Mouse (Mus musculus): ENCODE data around the gene Tcf23. TPM values are rescaled to one million over a fixed set of nuclear protein-coding genes. Genes with fewer than 3 reads are reported as not detected.

Tcf23 gene
- total and polyA plus RNA-seq, 2 experiments from 2014 or later, result 0.06 TPM; not detected in 1

DNA sequence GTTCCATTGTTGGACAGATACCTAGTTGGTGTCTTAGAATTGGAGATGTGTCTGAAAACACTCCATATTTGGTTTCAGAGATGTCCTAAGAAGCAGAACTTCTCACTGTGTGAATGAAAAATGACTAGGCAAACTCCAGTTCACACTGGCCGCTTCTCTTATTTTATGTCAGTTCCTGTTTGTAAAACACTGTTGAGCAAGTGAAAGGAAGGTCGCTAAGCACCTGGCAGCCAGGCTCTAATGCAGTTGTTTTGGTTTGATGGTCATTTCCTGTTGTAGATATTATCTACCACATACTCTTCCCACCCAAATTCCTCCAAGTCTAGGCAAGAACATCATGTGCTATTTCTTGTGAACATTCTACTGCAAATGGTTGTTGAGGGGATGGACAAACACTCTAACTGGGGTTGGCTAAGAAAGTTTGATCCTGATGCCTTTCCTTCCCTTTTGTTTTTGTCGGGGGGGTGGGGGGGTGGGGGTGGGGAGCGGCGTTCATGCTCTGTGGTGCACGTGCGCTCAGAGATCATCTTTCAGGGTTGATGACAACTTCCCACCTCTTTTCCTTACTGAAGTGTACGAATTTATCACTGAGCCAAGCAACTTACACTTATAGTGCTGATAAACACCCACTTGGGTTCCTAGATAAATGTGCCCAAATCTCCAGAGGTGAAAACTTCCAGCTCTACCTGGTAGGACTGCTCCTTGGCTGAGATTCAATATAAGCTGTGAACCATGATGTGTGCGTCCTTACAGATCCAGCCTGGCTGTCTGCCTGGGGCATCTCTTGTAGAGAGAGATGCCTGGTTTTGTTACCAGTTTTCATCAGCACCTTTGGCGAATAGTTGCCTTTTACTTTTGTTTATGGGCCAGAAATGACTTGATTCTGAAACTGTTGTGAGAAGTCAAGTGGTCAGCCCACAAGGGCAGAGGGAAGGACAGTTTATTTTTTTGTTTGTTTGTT lies 6.6 kb upstream of the Tcf23 start:
- H3K27me3 ChIP-seq (ENCODE audit: insufficient read depth, low read length), result no peaks in the 10 kb centered on the region
- DNase-seq (ENCODE audit: low spot score) (no peak), ATAC-seq (no peak)
- H3K4me1 ChIP-seq (ENCODE audit: insufficient read depth, low read length), result peaks cover 8% of the 10 kb centered on the region; the same call in 1 of the 2 replicates
- no peak overlapping the region for H3K4me2 ChIP-seq (ENCODE audit: low read depth, low read length)
- WGBS, result 80% methylated on average over 10 of the region's 10 CpGs
- TF ChIP-seq CTCF (IDR thresholded peaks at IDR 0.05; ENCODE audit: low read depth), result no peak
- H3K9me3 ChIP-seq (ENCODE audit: low read length), result no peaks in the 10 kb centered on the region
- no peak overlapping the region for H3K27ac ChIP-seq
- no peak overlapping the region for H3K4me3 ChIP-seq (ENCODE audit: low read length)
- H3K36me3 ChIP-seq (ENCODE audit: insufficient read depth, low read length), result peaks cover 11% of the 10 kb centered on the region
- H3K9ac ChIP-seq (replicated peaks; ENCODE audit: low read length), result no peak overlapping the region

DNA sequence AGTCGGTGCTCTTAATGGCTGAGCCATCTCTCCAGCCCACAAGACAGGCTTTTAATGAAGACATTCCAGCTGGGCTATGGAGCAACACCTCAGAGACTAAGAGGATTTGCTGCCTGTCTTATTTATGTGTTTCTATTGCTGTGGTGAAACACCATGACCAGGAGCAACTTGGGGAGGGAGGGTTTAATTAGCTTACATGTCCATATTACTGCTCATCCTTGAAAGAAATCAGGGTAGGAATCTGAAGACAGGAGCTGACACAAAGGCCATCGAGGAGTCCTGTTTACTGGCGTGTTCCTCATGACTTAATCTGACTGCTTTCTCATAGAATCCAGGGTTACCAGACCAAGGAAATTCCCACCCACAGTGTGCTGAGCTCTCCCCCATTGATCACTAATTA lies 4.5 kb upstream of the Tcf23 start:
- Histone ChIP-seq H3K27ac (no peak overlapping the region), H3K9me3 (ENCODE audit: low read length) (no peaks in the 10 kb centered on the region), H3K4me3 (ENCODE audit: low read length) (no peak overlapping the region), H3K27me3 (ENCODE audit: insufficient read depth, low read length) (no peaks in the 10 kb centered on the region), H3K4me2 (ENCODE audit: low read depth, low read length) (no peak overlapping the region), H3K9ac (replicated peaks; ENCODE audit: low read length) (no peak overlapping the region), H3K36me3 (ENCODE audit: insufficient read depth, low read length) (no peaks in the 10 kb centered on the region), H3K4me1 (ENCODE audit: insufficient read depth, low read length) (peaks cover 4% of the 10 kb centered on the region; the same call in 1 of the 2 replicates)
- 62% methylated on average over 3 of the region's 3 CpGs for WGBS
- no peak for TF ChIP-seq CTCF (IDR thresholded peaks at IDR 0.05; ENCODE audit: low read depth)
- DNase-seq (ENCODE audit: low spot score) (no peak), ATAC-seq (no peak)

DNA sequence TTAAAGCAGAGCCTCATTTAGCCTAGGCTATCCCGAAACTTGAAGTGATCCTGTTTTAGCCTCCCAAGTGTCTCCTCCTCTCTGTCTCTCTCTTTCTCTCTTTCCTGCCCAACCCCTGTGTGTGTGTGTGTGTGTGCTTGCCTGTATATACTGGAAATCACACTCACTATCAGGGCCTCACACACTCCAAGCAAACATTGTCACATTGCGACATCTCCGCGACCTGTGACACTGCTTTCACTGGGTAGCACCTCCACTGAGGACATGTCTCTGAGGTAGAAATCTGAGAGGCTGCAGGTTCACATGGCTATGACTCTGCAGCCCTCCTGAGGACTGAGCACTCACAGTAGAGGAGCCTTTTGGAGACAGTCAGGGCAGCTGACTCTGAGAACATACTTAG lies 2.3 kb upstream of the Tcf23 start:
- no peak for ATAC-seq
- DNase-seq (ENCODE audit: low spot score), result no peak
- no peak for TF ChIP-seq CTCF (IDR thresholded peaks at IDR 0.05; ENCODE audit: low read depth)
- H3K4me1 ChIP-seq (ENCODE audit: insufficient read depth, low read length), result no peaks in the 10 kb centered on the region
- H3K27me3 ChIP-seq (ENCODE audit: insufficient read depth, low read length), result no peaks in the 10 kb centered on the region
- H3K4me3 ChIP-seq (ENCODE audit: low read length), result no peak overlapping the region
- H3K9ac ChIP-seq (replicated peaks; ENCODE audit: low read length), result no peak overlapping the region
- no peaks in the 10 kb centered on the region for H3K36me3 ChIP-seq (ENCODE audit: insufficient read depth, low read length)
- no peak overlapping the region for H3K4me2 ChIP-seq (ENCODE audit: low read depth, low read length)
- no peak overlapping the region for H3K27ac ChIP-seq
- H3K9me3 ChIP-seq (ENCODE audit: low read length), result no peaks in the 10 kb centered on the region
- WGBS, result 85% methylated on average over 4 of the region's 4 CpGs

DNA sequence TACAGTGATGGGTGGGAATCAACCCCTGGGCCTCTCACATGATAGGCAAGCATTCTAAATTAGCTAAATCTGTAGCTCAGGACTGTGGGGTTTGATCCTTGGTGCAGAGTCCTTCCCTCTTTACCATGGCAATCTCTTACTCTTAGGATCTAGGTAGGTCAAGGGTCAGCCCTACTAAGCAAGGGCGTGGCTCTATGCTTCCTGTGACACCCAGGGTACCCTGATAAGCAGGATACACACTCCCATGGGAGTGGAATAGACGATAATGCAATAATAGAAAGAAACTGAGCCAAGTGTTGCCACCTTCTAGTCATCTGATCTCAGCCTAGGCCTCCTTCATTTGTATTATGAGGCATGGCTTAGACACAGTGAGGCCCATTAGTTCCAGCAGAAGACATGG lies 978 bp downstream of the Tcf23 start:
- no peak for TF ChIP-seq CTCF (IDR thresholded peaks at IDR 0.05; ENCODE audit: low read depth)
- H3K4me2 ChIP-seq (ENCODE audit: low read depth, low read length), result no peak overlapping the region
- no peaks in the 10 kb centered on the region for H3K4me1 ChIP-seq (ENCODE audit: insufficient read depth, low read length)
- H3K36me3 ChIP-seq (ENCODE audit: insufficient read depth, low read length), result no peaks in the 10 kb centered on the region
- no peaks in the 10 kb centered on the region for H3K27me3 ChIP-seq (ENCODE audit: insufficient read depth, low read length)
- 75% methylated on average over 2 of the region's 2 CpGs for WGBS
- ATAC-seq (no peak), DNase-seq (ENCODE audit: low spot score) (no peak)
- no peak overlapping the region for H3K27ac ChIP-seq
- no peaks in the 10 kb centered on the region for H3K9me3 ChIP-seq (ENCODE audit: low read length)
- H3K4me3 ChIP-seq (ENCODE audit: low read length), result no peak overlapping the region
- H3K9ac ChIP-seq (replicated peaks; ENCODE audit: low read length), result no peak overlapping the region

DNA sequence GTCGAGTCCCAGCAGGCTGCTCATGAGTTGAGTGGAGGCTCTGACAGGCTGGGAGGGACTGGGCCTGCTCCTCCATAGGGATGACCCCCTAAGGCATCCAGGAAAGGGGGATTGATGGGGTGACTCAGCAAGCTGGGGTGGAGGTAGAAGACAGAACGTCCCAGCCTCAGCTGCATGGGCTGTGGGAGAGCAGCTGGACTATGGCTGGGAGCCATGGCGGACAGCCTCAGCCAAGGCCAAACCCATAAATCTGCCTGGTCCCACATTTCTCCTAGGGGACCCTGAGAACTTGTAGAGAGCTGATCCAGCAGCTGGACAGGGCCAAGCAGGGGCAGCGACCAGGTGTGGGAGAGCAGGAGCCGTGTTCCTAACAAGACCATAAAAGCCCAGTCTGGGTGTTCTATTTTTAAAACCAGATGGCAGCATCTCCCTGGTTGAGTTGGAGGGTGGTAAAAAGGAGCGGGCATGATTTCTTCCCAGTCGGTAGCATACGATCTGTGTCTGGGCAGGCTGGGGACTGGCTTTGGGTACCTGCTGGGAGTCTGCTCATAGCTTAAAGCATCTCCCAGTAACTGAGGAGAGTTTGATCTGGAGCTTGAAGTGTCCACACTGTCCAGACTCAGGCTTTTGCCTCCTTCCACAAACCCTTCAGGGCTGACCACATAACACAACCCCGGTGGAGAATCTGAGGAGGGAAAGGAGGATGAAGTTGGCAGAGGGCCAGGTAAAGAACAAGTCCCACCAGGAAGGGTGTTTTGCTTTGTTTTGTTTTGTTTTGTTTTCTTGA lies 6.6 kb downstream of the Tcf23 start:
- no peak overlapping the region for H3K27ac ChIP-seq
- 60% methylated on average over 9 of the region's 9 CpGs for WGBS
- no peak overlapping the region for H3K4me3 ChIP-seq (ENCODE audit: low read length)

DNA sequence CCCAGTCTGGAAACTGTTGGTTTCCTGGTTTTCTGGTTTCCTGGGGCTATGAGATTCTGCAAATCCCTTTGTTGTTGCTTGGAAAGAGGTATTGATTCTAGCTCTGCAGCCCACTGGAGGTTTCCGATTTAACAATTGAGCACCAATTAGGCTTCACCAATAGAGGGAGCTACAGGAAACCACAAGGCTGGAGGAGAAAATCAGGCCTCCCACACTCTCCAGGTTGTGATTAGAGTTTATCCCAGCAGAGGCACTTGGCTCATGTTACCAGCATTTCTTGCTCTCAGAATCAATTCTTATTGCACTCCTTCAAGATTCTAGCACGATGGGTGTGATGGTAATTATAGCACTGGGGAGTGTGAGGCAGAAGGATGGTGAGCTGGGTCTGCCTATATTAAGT lies 13.9 kb downstream of the Tcf23 start:
- DNase-seq (ENCODE audit: low spot score) (peak; percentile 71), ATAC-seq (no peak)
- Histone ChIP-seq H3K4me3 (ENCODE audit: low read length) (no peak overlapping the region), H3K4me2 (ENCODE audit: low read depth, low read length) (no peak overlapping the region), H3K27me3 (ENCODE audit: insufficient read depth, low read length) (no peaks in the 10 kb centered on the region), H3K9ac (replicated peaks; ENCODE audit: low read length) (no peak overlapping the region), H3K27ac (no peak overlapping the region), H3K4me1 (ENCODE audit: insufficient read depth, low read length) (no peaks in the 10 kb centered on the region), H3K9me3 (ENCODE audit: low read length) (no peaks in the 10 kb centered on the region), H3K36me3 (ENCODE audit: insufficient read depth, low read length) (no peaks in the 10 kb centered on the region)
- WGBS, result 21% methylated on average over 2 of the region's 2 CpGs
- TF ChIP-seq CTCF (IDR thresholded peaks at IDR 0.05; ENCODE audit: low read depth), result peak; percentile 72

More for the DNA sequence above, 6.6 kb downstream of the Tcf23 start:
- DNase-seq (ENCODE audit: low spot score) (peak; percentile 31), ATAC-seq (no peak)
- no peak for TF ChIP-seq CTCF (IDR thresholded peaks at IDR 0.05; ENCODE audit: low read depth)
- H3K4me2 ChIP-seq (ENCODE audit: low read depth, low read length), result no peak overlapping the region
- H3K4me1 ChIP-seq (ENCODE audit: insufficient read depth, low read length), result no peaks in the 10 kb centered on the region
- H3K36me3 ChIP-seq (ENCODE audit: insufficient read depth, low read length), result no peaks in the 10 kb centered on the region
- no peak overlapping the region for H3K9ac ChIP-seq (replicated peaks; ENCODE audit: low read length)
- no peaks in the 10 kb centered on the region for H3K27me3 ChIP-seq (ENCODE audit: insufficient read depth, low read length)
- H3K9me3 ChIP-seq (ENCODE audit: low read length), result no peaks in the 10 kb centered on the region

Data from hindbrain, postnatal 0 days (tissue).